Mouse (Mus musculus): Measurements from ENCODE around the gene Ankmy1. TPM values are rescaled to one million over a fixed set of nuclear protein-coding genes. Genes with fewer than 3 reads are reported as not detected.

Gene Ankmy1
- polyA plus RNA-seq (2015; fragmentation: Nextera tagmentation; extraction: Ambion mirVana): 0.52 and 0.63 TPM in 2 replicates

- peak within 1 kb of the TSS; percentile 38 for H3K4me3 ChIP-seq (ENCODE audit: low read length)
- H3K36me3 ChIP-seq (ENCODE audit: insufficient read depth, low read length): no peaks in the 10 kb centered on the region
- ATAC-seq (ENCODE audit: low FRiP score, low TSS enrichment): peak; percentile 57
- no peaks in the 10 kb centered on the region for H3K27me3 ChIP-seq (ENCODE audit: insufficient read depth, low read length)
- peak within 1 kb of the TSS; percentile 31; the same call in 1 of the 2 replicates for H3K9ac ChIP-seq (replicated peaks; ENCODE audit: low read length)
- no peak within 1 kb of the TSS for H3K27ac ChIP-seq (ENCODE audit: low read length)
- H3K9me3 ChIP-seq (ENCODE audit: low read length): no peaks in the 10 kb centered on the region
- H3K4me2 ChIP-seq (replicated peaks; ENCODE audit: low read depth, low read length): peak within 1 kb of the TSS; percentile 56
- WGBS: 1% methylated on average over 15 of the region's 15 CpGs
- peaks cover 17% of the 10 kb centered on the region; the same call in 1 of the 2 replicates for H3K4me1 ChIP-seq (ENCODE audit: insufficient read depth, low read length)
These were observed at the start of gene Ankmy1 for GRCm38 (mm10) chr1:92902786-92903185. Ankmy1 (minus strand) TSS chr1:92902906.

GRCm38 (mm10) chr1:92950607-92951006 lies 47.9 kb upstream of the Ankmy1 start, which contains the start of gene Gpr35:
Gpr35 (plus strand) TSS chr1:92950865.
- 0 out of 2 replicates have a peak, but pooled peaks have one; percentile 54 for ATAC-seq (ENCODE audit: low FRiP score, low TSS enrichment)
- Histone ChIP-seq H3K9me3 (ENCODE audit: low read length) (no peaks in the 10 kb centered on the region), H3K9ac (replicated peaks; ENCODE audit: low read length) (no peak within 1 kb of the TSS), H3K27ac (ENCODE audit: low read length) (no peak within 1 kb of the TSS), H3K27me3 (ENCODE audit: insufficient read depth, low read length) (no peaks in the 10 kb centered on the region), H3K4me2 (replicated peaks; ENCODE audit: low read depth, low read length) (no peak within 1 kb of the TSS), H3K4me3 (ENCODE audit: low read length) (no peak within 1 kb of the TSS), H3K4me1 (ENCODE audit: insufficient read depth, low read length) (no peaks in the 10 kb centered on the region), H3K36me3 (ENCODE audit: insufficient read depth, low read length) (peaks cover 14% of the 10 kb centered on the region)
- WGBS: 70% methylated on average over 5 of the region's 5 CpGs

- ATAC-seq (ENCODE audit: low FRiP score, low TSS enrichment): no peak
- H3K27me3 ChIP-seq (ENCODE audit: insufficient read depth, low read length): no peaks in the 10 kb centered on the region
- H3K36me3 ChIP-seq (ENCODE audit: insufficient read depth, low read length): peaks cover 26% of the 10 kb centered on the region
- no peak overlapping the region for H3K4me2 ChIP-seq (replicated peaks; ENCODE audit: low read depth, low read length)
- no peaks in the 10 kb centered on the region for H3K4me1 ChIP-seq (ENCODE audit: insufficient read depth, low read length)
- H3K4me3 ChIP-seq (ENCODE audit: low read length): no peak overlapping the region
- WGBS: 60% methylated on average over 6 of the region's 6 CpGs
- H3K9ac ChIP-seq (replicated peaks; ENCODE audit: low read length): no peak overlapping the region
- no peak overlapping the region for H3K27ac ChIP-seq (ENCODE audit: low read length)
- H3K9me3 ChIP-seq (ENCODE audit: low read length): no peaks in the 10 kb centered on the region
These were observed 46.7 kb upstream of the Ankmy1 start for GRCm38 (mm10) chr1:92949426-92949825.

DNA sequence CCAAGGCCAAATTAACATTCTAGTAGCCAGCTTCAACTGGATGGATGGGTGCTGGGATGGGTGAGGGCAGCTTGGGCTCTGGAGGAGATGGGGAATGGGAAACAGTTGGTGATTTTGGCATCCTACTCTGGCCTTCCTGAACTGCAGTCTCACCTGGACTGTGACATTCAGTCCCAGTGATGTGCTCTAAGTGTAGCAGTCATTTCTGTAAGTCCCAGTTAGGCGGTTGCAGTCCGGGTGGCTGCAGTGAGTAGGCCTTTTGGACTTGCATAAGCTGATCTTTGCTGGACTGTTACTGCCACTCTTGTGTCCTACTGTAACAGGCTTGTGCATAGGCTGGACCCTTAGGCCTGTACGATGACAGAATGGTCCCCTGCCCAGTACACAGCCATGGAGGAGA lies 45.3 kb upstream of the Ankmy1 start:
- Histone ChIP-seq H3K27ac (ENCODE audit: low read length) (no peak overlapping the region), H3K36me3 (ENCODE audit: insufficient read depth, low read length) (peaks cover 36% of the 10 kb centered on the region), H3K4me2 (replicated peaks; ENCODE audit: low read depth, low read length) (no peak overlapping the region), H3K4me3 (ENCODE audit: low read length) (no peak overlapping the region), H3K9me3 (ENCODE audit: low read length) (no peaks in the 10 kb centered on the region), H3K4me1 (ENCODE audit: insufficient read depth, low read length) (no peaks in the 10 kb centered on the region), H3K9ac (replicated peaks; ENCODE audit: low read length) (no peak overlapping the region), H3K27me3 (ENCODE audit: insufficient read depth, low read length) (no peaks in the 10 kb centered on the region)
- ATAC-seq (ENCODE audit: low FRiP score, low TSS enrichment): no peak
- WGBS: 94% methylated on average over 3 of the region's 3 CpGs

- ATAC-seq (ENCODE audit: low FRiP score, low TSS enrichment): no peak
- Histone ChIP-seq H3K36me3 (ENCODE audit: insufficient read depth, low read length) (peaks cover 75% of the 10 kb centered on the region), H3K4me3 (ENCODE audit: low read length) (no peak overlapping the region), H3K9ac (replicated peaks; ENCODE audit: low read length) (no peak overlapping the region), H3K9me3 (ENCODE audit: low read length) (no peaks in the 10 kb centered on the region), H3K27ac (ENCODE audit: low read length) (no peak overlapping the region), H3K27me3 (ENCODE audit: insufficient read depth, low read length) (no peaks in the 10 kb centered on the region), H3K4me2 (replicated peaks; ENCODE audit: low read depth, low read length) (no peak overlapping the region), H3K4me1 (ENCODE audit: insufficient read depth, low read length) (no peaks in the 10 kb centered on the region)
- 91% methylated on average over 19 of the region's 19 CpGs for WGBS
These were observed 40.7 kb upstream of the Ankmy1 start for GRCm38 (mm10) chr1:92943219-92943989.

DNA sequence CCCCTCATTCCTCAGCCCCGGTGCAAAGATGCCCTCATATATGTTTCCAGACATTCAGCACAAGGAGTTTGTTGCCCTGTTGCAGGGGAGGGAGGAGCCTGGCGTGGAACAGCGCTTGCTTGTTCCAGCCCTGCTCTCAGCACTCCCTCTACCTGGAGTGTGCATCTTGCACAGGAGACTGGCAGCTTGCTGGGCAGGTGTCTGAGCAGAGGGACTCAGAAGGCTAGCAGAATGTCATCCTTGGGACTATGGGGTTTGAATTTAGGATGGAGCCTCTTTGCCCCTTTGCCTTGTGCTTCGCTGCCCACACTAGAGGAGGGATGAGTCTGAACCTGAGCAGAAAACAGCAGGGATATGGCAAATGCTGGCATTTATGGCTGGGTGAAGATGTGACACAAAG lies 37.0 kb upstream of the Ankmy1 start:
- peaks cover 55% of the 10 kb centered on the region for H3K36me3 ChIP-seq (ENCODE audit: insufficient read depth, low read length)

GRCm38 (mm10) chr1:92937797-92938196 lies 35.1 kb upstream of the Ankmy1 start:
- no peak overlapping the region for H3K4me3 ChIP-seq (ENCODE audit: low read length)
- H3K27me3 ChIP-seq (ENCODE audit: insufficient read depth, low read length): no peaks in the 10 kb centered on the region
- no peak overlapping the region for H3K27ac ChIP-seq (ENCODE audit: low read length)
- H3K4me1 ChIP-seq (ENCODE audit: insufficient read depth, low read length): peaks cover 27% of the 10 kb centered on the region
- H3K36me3 ChIP-seq (ENCODE audit: insufficient read depth, low read length): peaks cover 40% of the 10 kb centered on the region
- H3K9ac ChIP-seq (replicated peaks; ENCODE audit: low read length): no peak overlapping the region
- ATAC-seq (ENCODE audit: low FRiP score, low TSS enrichment): no peak
- peaks cover 4% of the 10 kb centered on the region; the same call in 1 of the 2 replicates for H3K9me3 ChIP-seq (ENCODE audit: low read length)
- no peak overlapping the region for H3K4me2 ChIP-seq (replicated peaks; ENCODE audit: low read depth, low read length)
- 94% methylated on average over 3 of the region's 3 CpGs for WGBS

More for the DNA sequence above, 37.0 kb upstream of the Ankmy1 start:
- Histone ChIP-seq H3K4me1 (ENCODE audit: insufficient read depth, low read length) (peaks cover 22% of the 10 kb centered on the region), H3K4me3 (ENCODE audit: low read length) (no peak overlapping the region), H3K9ac (replicated peaks; ENCODE audit: low read length) (no peak overlapping the region), H3K27ac (ENCODE audit: low read length) (no peak overlapping the region), H3K27me3 (ENCODE audit: insufficient read depth, low read length) (no peaks in the 10 kb centered on the region), H3K9me3 (ENCODE audit: low read length) (no peaks in the 10 kb centered on the region), H3K4me2 (replicated peaks; ENCODE audit: low read depth, low read length) (no peak overlapping the region)
- 98% methylated on average over 4 of the region's 4 CpGs for WGBS
- no peak for ATAC-seq (ENCODE audit: low FRiP score, low TSS enrichment)

DNA sequence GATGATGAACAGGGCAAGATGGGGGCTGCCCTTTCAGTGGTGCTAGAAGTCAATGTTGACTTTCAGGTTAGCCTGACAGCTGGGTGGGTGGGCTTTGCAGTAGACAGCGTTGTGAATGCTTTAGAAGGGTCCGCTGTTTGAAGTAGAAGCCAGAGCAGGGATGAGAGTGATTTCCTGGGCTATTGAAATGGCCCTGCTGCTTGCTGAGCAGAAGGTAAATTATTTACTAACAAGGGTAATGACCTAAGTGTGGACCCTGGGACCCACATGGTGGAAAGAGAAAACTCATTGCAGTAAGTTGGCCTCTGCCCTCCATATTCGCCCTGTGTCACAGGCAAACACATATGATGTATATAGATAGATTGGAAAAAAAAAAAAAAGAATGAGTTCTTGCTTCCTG lies 33.8 kb upstream of the Ankmy1 start:
- no peak for ATAC-seq (ENCODE audit: low FRiP score, low TSS enrichment)
- 72% methylated on average over 3 of the region's 3 CpGs for WGBS
- Histone ChIP-seq H3K4me1 (ENCODE audit: insufficient read depth, low read length) (peaks cover 27% of the 10 kb centered on the region), H3K27ac (ENCODE audit: low read length) (no peak overlapping the region), H3K9me3 (ENCODE audit: low read length) (peaks cover 5% of the 10 kb centered on the region; the same call in 1 of the 2 replicates), H3K27me3 (ENCODE audit: insufficient read depth, low read length) (no peaks in the 10 kb centered on the region), H3K4me2 (replicated peaks; ENCODE audit: low read depth, low read length) (peak overlapping the region; percentile 86), H3K4me3 (ENCODE audit: low read length) (no peak overlapping the region), H3K36me3 (ENCODE audit: insufficient read depth, low read length) (peaks cover 29% of the 10 kb centered on the region), H3K9ac (replicated peaks; ENCODE audit: low read length) (no peak overlapping the region; the same call in 1 of the 2 replicates)

- Histone ChIP-seq H3K27ac (ENCODE audit: low read length) (no peak overlapping the region), H3K27me3 (ENCODE audit: insufficient read depth, low read length) (no peaks in the 10 kb centered on the region), H3K4me3 (ENCODE audit: low read length) (no peak overlapping the region), H3K9me3 (ENCODE audit: low read length) (peaks cover 5% of the 10 kb centered on the region; the same call in 1 of the 2 replicates), H3K9ac (replicated peaks; ENCODE audit: low read length) (peak overlapping the region; percentile 81), H3K4me1 (ENCODE audit: insufficient read depth, low read length) (peaks cover 27% of the 10 kb centered on the region), H3K36me3 (ENCODE audit: insufficient read depth, low read length) (peaks cover 25% of the 10 kb centered on the region), H3K4me2 (replicated peaks; ENCODE audit: low read depth, low read length) (peak overlapping the region; percentile 86)
- no peak for ATAC-seq (ENCODE audit: low FRiP score, low TSS enrichment)
- WGBS: 56% methylated on average over 2 of the region's 2 CpGs
These were observed 33.3 kb upstream of the Ankmy1 start for GRCm38 (mm10) chr1:92935977-92936376.
